ENCODE assay signal across 15 mouse cellular contexts in genomic region chr9:69459876-69460275, GRCm38 (mm10). TPM values are rescaled to one million over a fixed set of nuclear protein-coding genes. Genes with fewer than 3 reads are reported as not detected.
DNase-seq lines count a peak whose midpoint lies in the region; ATAC-seq and TF ChIP-seq lines count a peak whose summit lies in the region.
"Had no signal": no experiment of that assay in that cellular context is flagged by ENCODE, and none has a peak within 500 bp of the region (broad histone marks: within the 10 kb centered on the region; RNA-seq: fewer than 3 reads in every experiment).

No protein-coding gene starts in this region.

- intact Hi-C loops in gastrocnemius, adult 2 months (cut with DNase I), result no loop called here

- no peaks in the 10 kb centered on the region for H3K9me3 ChIP-seq in lung, embryonic 14.5 days (ENCODE audit: low read depth, low read length)
- no peaks in the 10 kb centered on the region for H3K9me3 ChIP-seq in stomach, embryonic 16.5 days (replicated peaks; ENCODE audit: control insufficient read depth, low read length)
- H3K9me3 ChIP-seq in midbrain, embryonic 10.5 days (replicated peaks), result no peaks in the 10 kb centered on the region
- H3K9me3 ChIP-seq: forebrain, embryonic 13.5 days; liver, embryonic 13.5 days had no signal

- H3K4me2 ChIP-seq in lung, embryonic 14.5 days, result no peak overlapping the region
- peak overlapping the region; percentile 23; the same call in 1 of the 2 replicates for H3K4me2 ChIP-seq in stomach, embryonic 16.5 days (ENCODE audit: low read depth, low read length)
- H3K4me2 ChIP-seq: forebrain, embryonic 13.5 days; liver, embryonic 13.5 days had no signal

- TF ChIP-seq CTCF in gastrocnemius, adult 2 months (IDR thresholded peaks at IDR 0.05), result no peak
- TF ChIP-seq CTCF in lung, embryonic 14.5 days (IDR thresholded peaks at IDR 0.05; ENCODE audit: low read depth), result no peak
- no peak for TF ChIP-seq CTCF in embryonic fibroblast, embryonic 13.5 days (IDR thresholded peaks at IDR 0.05; ENCODE audit: borderline replicate concordance, insufficient read depth, low read length)

- no peak overlapping the region for H3K4me3 ChIP-seq in gastrocnemius, adult 2 months
- H3K4me3 ChIP-seq in lung, embryonic 14.5 days (ENCODE audit: low read depth, low read length), result no peak overlapping the region
- H3K4me3 ChIP-seq in embryonic fibroblast, embryonic 13.5 days (ENCODE audit: insufficient read depth, low read length), result no peak overlapping the region
- no peak overlapping the region for H3K4me3 ChIP-seq in stomach, embryonic 16.5 days (replicated peaks; ENCODE audit: low read length)
- H3K4me3 ChIP-seq in midbrain, embryonic 10.5 days, result no peak overlapping the region
- H3K4me3 ChIP-seq: forebrain, embryonic 13.5 days; heart, adult 2 months; liver, embryonic 13.5 days had no signal

- H3K36me3 ChIP-seq in lung, embryonic 14.5 days (ENCODE audit: insufficient read depth), result peaks cover 9% of the 10 kb centered on the region
- 0 out of 2 replicates have a peak, but pooled peaks cover 6% of the 10 kb centered on the region for H3K36me3 ChIP-seq in stomach, embryonic 16.5 days (ENCODE audit: control insufficient read depth, insufficient read depth, low read length)
- H3K36me3 ChIP-seq in midbrain, embryonic 10.5 days, result no peaks in the 10 kb centered on the region
- H3K36me3 ChIP-seq: liver, embryonic 13.5 days had no signal

- H3K27me3 ChIP-seq in lung, embryonic 14.5 days (ENCODE audit: insufficient read depth, low read length), result no peaks in the 10 kb centered on the region
- H3K27me3 ChIP-seq in stomach, embryonic 16.5 days (ENCODE audit: control insufficient read depth, insufficient read depth, low read length), result no peaks in the 10 kb centered on the region
- peaks cover 23% of the 10 kb centered on the region for H3K27me3 ChIP-seq in midbrain, embryonic 10.5 days (ENCODE audit: low read depth, poor library complexity, severe bottlenecking)

- H3K27ac ChIP-seq in gastrocnemius, adult 2 months, result peak overlapping the region; percentile 94
- peak overlapping the region; percentile 64 for H3K27ac ChIP-seq in lung, embryonic 14.5 days (ENCODE audit: low read depth)
- peak overlapping the region; percentile 93; the same call in 1 of the 2 replicates for H3K27ac ChIP-seq in embryonic fibroblast, embryonic 13.5 days (ENCODE audit: insufficient read depth, low read length)
- H3K27ac ChIP-seq in stomach, embryonic 16.5 days (ENCODE audit: low read length), result peak overlapping the region; percentile 95
- no peak overlapping the region for H3K27ac ChIP-seq in midbrain, embryonic 10.5 days (replicated peaks)
- H3K27ac ChIP-seq: forebrain, embryonic 13.5 days; heart, adult 2 months; liver, embryonic 13.5 days had no signal

- no peak for DNase-seq in gastrocnemius, adult 2 months
- DNase-seq in gastrocnemius, postnatal 10 days, result no peak
- DNase-seq in lung, embryonic 14.5 days, result no peak
- DNase-seq in lung, postnatal 25 days (ENCODE audit: low spot score), result no peak
- no peak for DNase-seq in midbrain, embryonic 10.5 days (ENCODE audit: low spot score)
- no peak for DNase-seq in frontal cortex, postnatal 36 days (ENCODE audit: low spot score in 2 of 2)
- DNase-seq: adrenal gland, adult 2 months; cerebellum, postnatal 10 days; heart, adult 2 months; liver, embryonic 13.5 days; retina, postnatal 1 day; thymus, adult 2 months had no signal

- no peak overlapping the region for H3K9ac ChIP-seq in lung, embryonic 14.5 days
- no peak overlapping the region for H3K9ac ChIP-seq in stomach, embryonic 16.5 days (ENCODE audit: low read length)
- H3K9ac ChIP-seq: forebrain, embryonic 13.5 days; liver, embryonic 13.5 days had no signal

- H3K4me1 ChIP-seq in lung, embryonic 14.5 days (ENCODE audit: insufficient read depth), result peaks cover 45% of the 10 kb centered on the region
- peaks cover 29% of the 10 kb centered on the region for H3K4me1 ChIP-seq in embryonic fibroblast, embryonic 13.5 days (ENCODE audit: control insufficient read depth, insufficient read depth, low read length)
- peaks cover 58% of the 10 kb centered on the region for H3K4me1 ChIP-seq in stomach, embryonic 16.5 days (ENCODE audit: control insufficient read depth, insufficient read depth, low read length)
- H3K4me1 ChIP-seq in midbrain, embryonic 10.5 days, result peaks cover 17% of the 10 kb centered on the region

- no peak for TF ChIP-seq POLR2A in embryonic fibroblast, embryonic 13.5 days (IDR thresholded peaks at IDR 0.05; ENCODE audit: low read depth, low read length)

- WGBS in lung, embryonic 14.5 days, result 75% methylated on average over 7 of the region's 7 CpGs
- WGBS in stomach, embryonic 16.5 days, result 84% methylated on average over 7 of the region's 7 CpGs
- 92% methylated on average over 7 of the region's 7 CpGs for WGBS in midbrain, embryonic 10.5 days

- ATAC-seq in lung, embryonic 14.5 days (ENCODE audit: insufficient read depth), result no peak
- no peak for ATAC-seq in stomach, embryonic 16.5 days (ENCODE audit: insufficient read depth, low FRiP score)
- ATAC-seq: forebrain, embryonic 13.5 days had no signal

RNA-seq across cellular contexts. Expression of gene Anxa2, which starts 6.5 kb away (rescaled TPM):
- total RNA-seq in gastrocnemius, adult 2 months (2021), result 10 to 100 TPM; 28.0 to 52.6 TPM
- total RNA-seq in gastrocnemius, postnatal 10 days (2021), result 100 to 1,000 TPM; 142 to 185 TPM
- polyA plus RNA-seq in lung, embryonic 14.5 days (2014; fragmentation: Nextera tagmentation; extraction: Ambion mirVana), result 474 and 484 TPM in 2 replicates
- polyA plus RNA-seq in embryonic fibroblast, embryonic 13.5 days (2011; ENCODE audit: insufficient read length, low read depth, missing spikeins), result 1,213 and 1,412 TPM in 2 replicates
- polyA plus RNA-seq in stomach, embryonic 16.5 days (2015; fragmentation: Nextera tagmentation; extraction: Ambion mirVana), result 1,223 and 1,404 TPM in 2 replicates
- 133 and 178 TPM in 2 replicates for polyA plus RNA-seq in midbrain, embryonic 10.5 days (2016; fragmentation: Nextera tagmentation; extraction: Ambion mirVana)
